Mouse (Mus musculus) embryonic facial prominence, embryonic 13.5 days (tissue): ENCODE results near the gene Ptprs. TPM values are rescaled to one million over a fixed set of nuclear protein-coding genes. Genes with fewer than 3 reads are reported as not detected.

Experiments
- ATAC-seq: fragments of 200-750 bp; cut with Nextera tagmentation; 2 replicates; pipeline ENCODE4 v1.8.0; 2017; ENCODE audit warnings: low read depth; ENCODE audit not compliant: insufficient number of reproducible peaks, insufficient read depth, low FRiP score, low TSS enrichment
- H3K27ac ChIP-seq: fragments of 300-500 bp; sonication (generic); 2 replicates; pipeline ENCODE4 v1.5.1; 2015; ENCODE audit warnings: moderate library complexity, mild to moderate bottlenecking, inconsistent platforms
- H3K27me3 ChIP-seq: fragments of 300-500 bp; sonication (generic); 2 replicates; pipeline ENCODE4 v1.6.1; 2015; ENCODE audit warnings: mild to moderate bottlenecking, inconsistent platforms
- H3K36me3 ChIP-seq: fragments of 300-500 bp; sonication (generic); 2 replicates; pipeline ENCODE4 v1.6.1; 2015; ENCODE audit warnings: mild to moderate bottlenecking, inconsistent platforms
- H3K4me1 ChIP-seq: fragments of 300-500 bp; sonication (generic); 2 replicates; pipeline ENCODE4 v1.6.1; 2015; ENCODE audit warnings: inconsistent platforms
- H3K4me2 ChIP-seq: fragments of 300-500 bp; sonication (generic); 2 replicates; pipeline ENCODE4 v1.6.1; 2015; ENCODE audit warnings: moderate library complexity, mild to moderate bottlenecking, inconsistent platforms
- H3K4me3 ChIP-seq: fragments of 300-500 bp; sonication (generic); 2 replicates; pipeline ENCODE4 v1.5.1; 2015; ENCODE audit warnings: mild to moderate bottlenecking, inconsistent platforms
- H3K9ac ChIP-seq: fragments of 300-500 bp; sonication (generic); 2 replicates; pipeline ENCODE4 v1.6.1; 2015; ENCODE audit warnings: mild to moderate bottlenecking, inconsistent platforms
- H3K9me3 ChIP-seq: fragments of 300-500 bp; sonication (generic); 2 replicates; pipeline ENCODE4 v1.6.1; 2016; ENCODE audit warnings: inconsistent platforms
- WGBS: fragments of 180-500 bp; shearing (Covaris S2); methylation state at CpG from one replicate; pipeline ENCODE4 v1.1.7; 2015; ENCODE audit warnings: mixed read lengths; 5-methylcytosine and 5-hydroxymethylcytosine counted together
- polyA plus RNA-seq: library from polyadenylated mRNA; unstranded; fragments of >200 nt; fragmentation: Nextera tagmentation; extraction: Ambion mirVana; gene quantifications from 2 replicates; pipeline ENCODE4 v1.2.1, GENCODE M21; 2015

Ptprs gene
- polyA plus RNA-seq, 1 experiment from 2014 or later = 121 TPM

- H3K9me3 ChIP-seq = peaks cover 12% of the 10 kb centered on the region
- no peaks in the 10 kb centered on the region for H3K36me3 ChIP-seq
- H3K4me2 ChIP-seq = peak overlapping the region; percentile 32
- 10% methylated on average over 12 of the region's 12 CpGs for WGBS
- no peak overlapping the region for H3K4me3 ChIP-seq
- peaks cover 15% of the 10 kb centered on the region for H3K4me1 ChIP-seq
- H3K27ac ChIP-seq = 0 out of 2 replicates have a peak overlapping the region, but pooled peaks have one; percentile 28
- H3K27me3 ChIP-seq = no peaks in the 10 kb centered on the region
- H3K9ac ChIP-seq = peak overlapping the region; percentile 40; the same call in 1 of the 2 replicates
- ATAC-seq = no peak
These were observed 11.7 kb upstream of the Ptprs start for GRCm38 (mm10) chr17:56488028-56488427.

- Histone ChIP-seq H3K9me3 (peaks cover 6% of the 10 kb centered on the region), H3K4me1 (peaks cover 15% of the 10 kb centered on the region), H3K27me3 (no peaks in the 10 kb centered on the region), H3K27ac (peak overlapping the region; percentile 77), H3K4me2 (peak overlapping the region; percentile 32), H3K36me3 (no peaks in the 10 kb centered on the region), H3K4me3 (no peak overlapping the region), H3K9ac (0 out of 2 replicates have a peak overlapping the region, but pooled peaks have one; percentile 3)
- WGBS = 8% methylated on average over 11 of the region's 16 CpGs
- peak; percentile 46 for ATAC-seq
These were observed 11.2 kb upstream of the Ptprs start for GRCm38 (mm10) chr17:56487441-56487888.

GRCm38 (mm10) chr17:56485926-56486325 lies 9.6 kb upstream of the Ptprs start:
- WGBS = 90% methylated on average over 9 of the region's 9 CpGs
- no peaks in the 10 kb centered on the region for H3K36me3 ChIP-seq
- H3K4me3 ChIP-seq = no peak overlapping the region
- no peak overlapping the region for H3K9ac ChIP-seq
- H3K4me1 ChIP-seq = peaks cover 15% of the 10 kb centered on the region
- peak overlapping the region; percentile 39; the same call in 1 of the 2 replicates for H3K27ac ChIP-seq
- no peaks in the 10 kb centered on the region for H3K27me3 ChIP-seq
- ATAC-seq = no peak
- no peaks in the 10 kb centered on the region for H3K9me3 ChIP-seq
- no peak overlapping the region for H3K4me2 ChIP-seq

- Histone ChIP-seq H3K36me3 (no peaks in the 10 kb centered on the region), H3K4me1 (peaks cover 15% of the 10 kb centered on the region), H3K9me3 (no peaks in the 10 kb centered on the region), H3K27me3 (no peaks in the 10 kb centered on the region), H3K4me3 (no peak overlapping the region), H3K27ac (no peak overlapping the region), H3K9ac (no peak overlapping the region), H3K4me2 (no peak overlapping the region)
- 58% methylated on average over 9 of the region's 9 CpGs for WGBS
- no peak for ATAC-seq
These were observed 8.8 kb upstream of the Ptprs start for GRCm38 (mm10) chr17:56485118-56485517.

- 75% methylated on average over 1 of the region's 1 CpGs for WGBS
- no peak overlapping the region for H3K27ac ChIP-seq
- H3K9me3 ChIP-seq = no peaks in the 10 kb centered on the region
- no peak overlapping the region for H3K4me2 ChIP-seq
- no peak overlapping the region for H3K9ac ChIP-seq
- no peaks in the 10 kb centered on the region for H3K27me3 ChIP-seq
- no peak for ATAC-seq
- no peak overlapping the region for H3K4me3 ChIP-seq
- no peaks in the 10 kb centered on the region for H3K36me3 ChIP-seq
- H3K4me1 ChIP-seq = peaks cover 20% of the 10 kb centered on the region
These were observed 6.4 kb upstream of the Ptprs start for GRCm38 (mm10) chr17:56482671-56483070.

- no peak overlapping the region for H3K27ac ChIP-seq
- H3K36me3 ChIP-seq = no peaks in the 10 kb centered on the region
- H3K9me3 ChIP-seq = no peaks in the 10 kb centered on the region
- no peak for ATAC-seq
- peaks cover 22% of the 10 kb centered on the region for H3K4me1 ChIP-seq
- WGBS = 15% methylated on average over 6 of the region's 6 CpGs
- H3K4me2 ChIP-seq = peak overlapping the region; percentile 26; the same call in 1 of the 2 replicates
- H3K9ac ChIP-seq = no peak overlapping the region
- peaks cover 14% of the 10 kb centered on the region for H3K27me3 ChIP-seq
- no peak overlapping the region for H3K4me3 ChIP-seq
These were observed 3.1 kb upstream of the Ptprs start for GRCm38 (mm10) chr17:56479358-56479757.

- 61% methylated on average over 11 of the region's 11 CpGs for WGBS
- Histone ChIP-seq H3K27me3 (peaks cover 25% of the 10 kb centered on the region), H3K36me3 (no peaks in the 10 kb centered on the region), H3K9ac (no peak overlapping the region), H3K4me3 (no peak overlapping the region), H3K4me1 (peaks cover 34% of the 10 kb centered on the region), H3K4me2 (no peak overlapping the region), H3K9me3 (no peaks in the 10 kb centered on the region), H3K27ac (no peak overlapping the region)
- ATAC-seq = no peak
These were observed 1.9 kb upstream of the Ptprs start for GRCm38 (mm10) chr17:56478191-56478611.

- H3K9me3 ChIP-seq = no peaks in the 10 kb centered on the region
- no peak overlapping the region for H3K9ac ChIP-seq
- H3K27ac ChIP-seq = no peak overlapping the region
- H3K36me3 ChIP-seq = no peaks in the 10 kb centered on the region
- H3K4me3 ChIP-seq = no peak overlapping the region
- no peak for ATAC-seq
- H3K4me1 ChIP-seq = peaks cover 43% of the 10 kb centered on the region
- H3K27me3 ChIP-seq = peaks cover 34% of the 10 kb centered on the region
- 77% methylated on average over 19 of the region's 19 CpGs for WGBS
- no peak overlapping the region for H3K4me2 ChIP-seq
These were observed 1.0 kb upstream of the Ptprs start for GRCm38 (mm10) chr17:56477191-56477818.

- H3K27ac ChIP-seq = peak overlapping the region; percentile 76
- H3K4me1 ChIP-seq = peaks cover 58% of the 10 kb centered on the region
- peak overlapping the region; percentile 87 for H3K9ac ChIP-seq
- H3K27me3 ChIP-seq = peaks cover 48% of the 10 kb centered on the region
- peak overlapping the region; percentile 79 for H3K4me3 ChIP-seq
- WGBS = under 1% methylated on average over 66 of the region's 66 CpGs
- ATAC-seq = peak; percentile 29
- H3K36me3 ChIP-seq = no peaks in the 10 kb centered on the region
- no peaks in the 10 kb centered on the region for H3K9me3 ChIP-seq
- H3K4me2 ChIP-seq = peak overlapping the region; percentile 97
These were observed 490 bp downstream of the Ptprs start for GRCm38 (mm10) chr17:56475584-56476401.

- peaks cover 53% of the 10 kb centered on the region for H3K27me3 ChIP-seq
- H3K4me2 ChIP-seq = peak overlapping the region; percentile 97
- no peak overlapping the region; the same call in 1 of the 2 replicates for H3K27ac ChIP-seq
- no peak for ATAC-seq
- no peaks in the 10 kb centered on the region for H3K9me3 ChIP-seq
- H3K36me3 ChIP-seq = no peaks in the 10 kb centered on the region
- peak overlapping the region; percentile 87 for H3K9ac ChIP-seq
- peaks cover 66% of the 10 kb centered on the region for H3K4me1 ChIP-seq
- WGBS = 1% methylated on average over 24 of the region's 24 CpGs
- peak overlapping the region; percentile 79 for H3K4me3 ChIP-seq
These were observed 1.3 kb downstream of the Ptprs start for GRCm38 (mm10) chr17:56474831-56475581.

- Histone ChIP-seq H3K9me3 (no peaks in the 10 kb centered on the region), H3K4me3 (peak overlapping the region; percentile 79), H3K4me2 (peak overlapping the region; percentile 97), H3K27ac (no peak overlapping the region), H3K4me1 (peaks cover 72% of the 10 kb centered on the region), H3K27me3 (peaks cover 53% of the 10 kb centered on the region), H3K9ac (peak overlapping the region; percentile 87), H3K36me3 (no peaks in the 10 kb centered on the region)
- 4% methylated on average over 32 of the region's 32 CpGs for WGBS
- no peak for ATAC-seq
These were observed 1.9 kb downstream of the Ptprs start for GRCm38 (mm10) chr17:56474311-56474830.
